Mouse (Mus musculus): Measurements from ENCODE around the gene Lyrm7.

GRCm38 (mm10) chr11:54887927-54888326 lies 27.2 kb upstream of the Lyrm7 start:
- TF ChIP-seq POLR2A (IDR thresholded peaks at IDR 0.05; ENCODE audit: borderline replicate concordance, control insufficient read depth, low read depth, low read length) (no peak), CTCF (IDR thresholded peaks at IDR 0.05; ENCODE audit: control insufficient read depth, insufficient read depth, low read length) (no peak)

Data from bone marrow, adult 2 months (tissue).